Mouse (Mus musculus) thymus, adult 2 months (tissue): ENCODE results near the gene Nipsnap2. TPM values are rescaled to one million over a fixed set of nuclear protein-coding genes. Genes with fewer than 3 reads are reported as not detected.
"Not testable (repeated sequence)": the region's sequence is repeated elsewhere in the genome, so short reads cannot be mapped to it uniquely, and the experiment has no call there.

Experiments used
- DNase-seq: peaks from one replicate; pipeline ENCODE4 v3.0.0; 2021
- H3K27ac ChIP-seq: fragments of 200-500 bp; 2 replicates; pipeline ENCODE4 v1.5.1; 2012; ENCODE audit warnings: low read length, control low read depth; ENCODE audit not compliant: control insufficient read depth, insufficient read depth
- H3K27me3 ChIP-seq: fragments of 200-500 bp; 2 replicates; pipeline ENCODE4 v1.6.1; 2012; ENCODE audit warnings: mild to moderate bottlenecking, low read length, moderate library complexity, mixed read lengths; ENCODE audit not compliant: control insufficient read depth, insufficient read depth
- H3K36me3 ChIP-seq: fragments of 200-500 bp; 2 replicates; pipeline ENCODE4 v1.6.1; 2012; ENCODE audit warnings: mild to moderate bottlenecking, low read length, moderate library complexity; ENCODE audit not compliant: control insufficient read depth, insufficient read depth
- H3K4me1 ChIP-seq: fragments of 200-500 bp; replicated peaks from 2 replicates; pipeline ENCODE4 v1.6.1; 2012; ENCODE audit warnings: low read length; ENCODE audit not compliant: control insufficient read depth, insufficient read depth
- H3K4me3 ChIP-seq: fragments of 200-500 bp; 2 replicates; pipeline ENCODE4 v1.5.1; 2012; ENCODE audit warnings: mild to moderate bottlenecking, low read length, control low read depth, moderate library complexity; ENCODE audit not compliant: control insufficient read depth, insufficient read depth
- CTCF ChIP-seq: fragments of 200-500 bp; IDR thresholded peaks from 2 replicates; pipeline ENCODE4 v1.5.1; 2012; ENCODE audit warnings: mild to moderate bottlenecking, control low read depth, low read length, moderate library complexity, borderline replicate concordance; ENCODE audit not compliant: control insufficient read depth, poor library complexity, insufficient read depth; ENCODE audit errors: extremely low read depth
- POLR2A ChIP-seq: fragments of 200-500 bp; IDR thresholded peaks from 2 replicates; pipeline ENCODE4 v1.6.1; 2012; ENCODE audit warnings: mild to moderate bottlenecking, low read length, control low read depth, moderate library complexity; ENCODE audit not compliant: control insufficient read depth, poor library complexity, insufficient read depth; ENCODE audit errors: extremely low read depth
- WGBS: fragments of 180-500 bp; shearing (Covaris S2); methylation state at CpG from one replicate; pipeline ENCODE4 v1.1.7; 2018; 5-methylcytosine and 5-hydroxymethylcytosine counted together
- polyA plus RNA-seq: library from polyadenylated mRNA; depleted of rRNA; stranded (reverse); fragments of >200 nt; gene quantifications from 2 replicates; pipeline ENCODE4 v1.2.3, GENCODE M21; 2012; rRNA removed

Nipsnap2 gene
- 31.5 and 45.9 TPM in 2 replicates for polyA plus RNA-seq

- TF ChIP-seq POLR2A (peak; percentile 91), CTCF (peak; percentile 100)
Observed at GRCm38 (mm10) chr5:129724834-129725773, at the start of gene Nipsnap2. Gene Nipsnap2 (plus strand): TSS chr5:129725063.

GRCm38 (mm10) chr5:129685141-129685540 is 39.7 kb upstream of the Nipsnap2 start:
- H3K36me3 ChIP-seq, H3K4me1 ChIP-seq, H3K27ac ChIP-seq, DNase-seq, H3K4me3 ChIP-seq, H3K27me3 ChIP-seq: not testable (repeated sequence)
- 90% methylated on average over 5 of the region's 5 CpGs for WGBS

More at GRCm38 (mm10) chr5:129724834-129725773, at the start of gene Nipsnap2:
- Histone ChIP-seq H3K4me1 (peaks cover 9% of the 10 kb centered on the region), H3K4me3 (peak within 1 kb of the TSS; percentile 67), H3K36me3 (no peaks in the 10 kb centered on the region), H3K27me3 (no peaks in the 10 kb centered on the region), H3K27ac (peak within 1 kb of the TSS; percentile 17; the same call in 1 of the 2 replicates)
- DNase-seq: peak; percentile 94
- under 1% methylated on average over 90 of the region's 93 CpGs for WGBS

GRCm38 (mm10) chr5:129687621-129688020 is 37.2 kb upstream of the Nipsnap2 start:
- Histone ChIP-seq H3K4me1 (no peaks in the 10 kb centered on the region), H3K4me3 (no peak overlapping the region), H3K27me3 (no peaks in the 10 kb centered on the region), H3K36me3 (no peaks in the 10 kb centered on the region), H3K27ac (no peak overlapping the region)
- 85% methylated on average over 7 of the region's 7 CpGs for WGBS
- TF ChIP-seq POLR2A (no peak), CTCF (no peak)
- DNase-seq: no peak

- 86% methylated on average over 3 of the region's 3 CpGs for WGBS
- Histone ChIP-seq H3K4me3 (no peak overlapping the region), H3K27me3 (no peaks in the 10 kb centered on the region), H3K36me3 (no peaks in the 10 kb centered on the region), H3K27ac (no peak overlapping the region), H3K4me1 (no peaks in the 10 kb centered on the region)
- no peak for TF ChIP-seq CTCF
- no peak for TF ChIP-seq POLR2A
- no peak for DNase-seq
Observed at GRCm38 (mm10) chr5:129690528-129690927, 34.3 kb upstream of the Nipsnap2 start.

- WGBS: 50% methylated on average over 2 of the region's 2 CpGs
- no peak overlapping the region for H3K4me3 ChIP-seq
- H3K36me3 ChIP-seq: no peaks in the 10 kb centered on the region
- no peaks in the 10 kb centered on the region for H3K27me3 ChIP-seq
- no peak for DNase-seq
- no peak overlapping the region for H3K27ac ChIP-seq
- H3K4me1 ChIP-seq: no peaks in the 10 kb centered on the region
- TF ChIP-seq CTCF (no peak), POLR2A (no peak)
Observed at GRCm38 (mm10) chr5:129700506-129700905, 24.4 kb upstream of the Nipsnap2 start.

GRCm38 (mm10) chr5:129701706-129702105 is 23.2 kb upstream of the Nipsnap2 start:
- WGBS: 98% methylated on average over 1 of the region's 1 CpGs
- DNase-seq: no peak
- no peaks in the 10 kb centered on the region for H3K27me3 ChIP-seq
- no peak overlapping the region for H3K4me3 ChIP-seq
- no peaks in the 10 kb centered on the region for H3K36me3 ChIP-seq
- H3K4me1 ChIP-seq: no peaks in the 10 kb centered on the region
- TF ChIP-seq CTCF (no peak), POLR2A (no peak)
- no peak overlapping the region for H3K27ac ChIP-seq

- Histone ChIP-seq H3K4me3 (no peak overlapping the region), H3K36me3 (no peaks in the 10 kb centered on the region), H3K27me3 (no peaks in the 10 kb centered on the region), H3K27ac (no peak overlapping the region), H3K4me1 (no peaks in the 10 kb centered on the region)
- no peak for TF ChIP-seq POLR2A
- no peak for TF ChIP-seq CTCF
- no peak for DNase-seq
Observed at GRCm38 (mm10) chr5:129703368-129703767, 21.5 kb upstream of the Nipsnap2 start.
